Mouse (Mus musculus) cortical plate, adult 2 months (tissue): ENCODE measurements around the gene Dus1l.

Source experiments
- CTCF ChIP-seq: fragments of 200-500 bp; IDR thresholded peaks from 2 replicates; pipeline ENCODE4 v1.5.1; 2011; ENCODE audit warnings: mild to moderate bottlenecking, control low read depth, low read length; ENCODE audit not compliant: insufficient read depth; ENCODE audit errors: extremely low read depth
- POLR2A ChIP-seq: fragments of 200-500 bp; IDR thresholded peaks from 2 replicates; pipeline ENCODE4 v1.6.1; 2011; ENCODE audit warnings: mild to moderate bottlenecking, low read length, control low read depth; ENCODE audit not compliant: insufficient read depth; ENCODE audit errors: extremely low read depth

DNA sequence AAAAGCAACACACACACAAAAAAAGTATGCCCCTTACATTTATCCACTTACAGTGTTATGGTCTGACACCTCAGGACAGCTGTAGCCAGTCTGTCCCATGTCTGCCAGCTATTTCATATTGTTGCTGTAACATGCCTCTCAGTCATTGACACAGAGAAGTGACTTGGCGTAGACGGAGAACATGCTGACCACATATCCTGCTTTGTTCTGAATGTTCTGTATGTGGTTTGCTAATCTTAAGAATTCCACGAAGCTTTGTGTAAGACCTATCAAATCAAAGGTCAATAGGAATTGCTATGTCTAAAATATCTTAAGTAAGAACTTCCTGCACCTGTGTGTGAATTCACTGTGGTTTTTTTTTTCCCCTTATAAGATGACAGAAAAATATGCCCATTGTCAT, 2.0 kb upstream of the Dus1l start:
- TF ChIP-seq POLR2A (no peak), CTCF (no peak)
